Mouse (Mus musculus) heart, postnatal 0 days (tissue): ENCODE data around the gene Tor2a.

Source experiments
- CTCF ChIP-seq: IDR thresholded peaks from 2 replicates; pipeline ENCODE4 v1.5.1; 2016; ENCODE audit warnings: antibody characterized with exemption, control low read depth, low read depth
- EP300 ChIP-seq: IDR thresholded peaks from 2 replicates; pipeline ENCODE4 v1.6.1; 2016; ENCODE audit warnings: antibody characterized with exemption, low read depth

- no peak for TF ChIP-seq CTCF
- TF ChIP-seq EP300, result no peak
These were observed 41.4 kb downstream of the Tor2a start for GRCm38 (mm10) chr2:32798251-32798962.
